Comparison of ENCODE assay signal across 13 mouse cellular contexts in genomic region chr8:69940386-69940785, GRCm38 (mm10). TPM values are rescaled to one million over a fixed set of nuclear protein-coding genes. Genes with fewer than 3 reads are reported as not detected.
DNase-seq lines count a peak whose midpoint lies in the region; ATAC-seq and TF ChIP-seq lines count a peak whose summit lies in the region.
"Had no signal": no experiment of that assay in that cellular context is flagged by ENCODE, and none has a peak within 500 bp of the region (broad histone marks: within the 10 kb centered on the region; RNA-seq: fewer than 3 reads in every experiment).

No protein-coding gene starts in this region.

- TF ChIP-seq POLR2A in thymus, adult 2 months (IDR thresholded peaks at IDR 0.05; ENCODE audit: control insufficient read depth, extremely low read depth, insufficient read depth, low read length, poor library complexity) = no peak

- H3K4me3 ChIP-seq in heart, embryonic 14.5 days (ENCODE audit: control insufficient read depth in 1 of 2, insufficient read depth in 1 of 2, low read depth in 1 of 2, low read length in 2 of 2) = no peak overlapping the region
- no peak overlapping the region for H3K4me3 ChIP-seq in thymus, adult 2 months (ENCODE audit: control insufficient read depth, insufficient read depth, low read length)
- no peak overlapping the region for H3K4me3 ChIP-seq in limb, embryonic 11.5 days (ENCODE audit: low read depth, low read length)
- H3K4me3 ChIP-seq: embryonic facial prominence, embryonic 15.5 days; midbrain, embryonic 10.5 days; stomach, embryonic 15.5 days had no signal

- H3K27me3 ChIP-seq in heart, embryonic 14.5 days (ENCODE audit: control insufficient read depth, insufficient read depth, low read length) = no peaks in the 10 kb centered on the region
- H3K27me3 ChIP-seq in thymus, adult 2 months (ENCODE audit: control insufficient read depth, insufficient read depth, low read length) = no peaks in the 10 kb centered on the region
- no peaks in the 10 kb centered on the region for H3K27me3 ChIP-seq in limb, embryonic 11.5 days (ENCODE audit: control insufficient read depth, insufficient read depth, low read length)
- H3K27me3 ChIP-seq: embryonic facial prominence, embryonic 15.5 days; stomach, embryonic 15.5 days had no signal

- peaks cover 50 to 72% of the 10 kb centered on the region in 2 experiments for H3K4me1 ChIP-seq in heart, embryonic 14.5 days (ENCODE audit: control insufficient read depth in 2 of 2, insufficient read depth in 2 of 2, low read length in 2 of 2)
- peaks cover 31% of the 10 kb centered on the region for H3K4me1 ChIP-seq in thymus, adult 2 months (replicated peaks; ENCODE audit: control insufficient read depth, insufficient read depth, low read length)
- peaks cover 12% of the 10 kb centered on the region for H3K4me1 ChIP-seq in limb, embryonic 11.5 days (ENCODE audit: control insufficient read depth, insufficient read depth, low read length)

- ATAC-seq in heart, embryonic 14.5 days (ENCODE audit: insufficient number of reproducible peaks, insufficient read depth, low FRiP score, low read depth) = no peak
- ATAC-seq in limb, embryonic 11.5 days (ENCODE audit: insufficient number of reproducible peaks, low FRiP score, low TSS enrichment, low read depth) = no peak

- no peak for DNase-seq in heart, postnatal 10 days
- DNase-seq in thymus, adult 2 months = peak; percentile 29
- DNase-seq in thymus, adult 18-20 months = no peak
- DNase-seq in limb, embryonic 11.5 days (ENCODE audit: low spot score) = no peak
- no peak for DNase-seq in retina, postnatal 1 day
- DNase-seq in cerebellum, adult 8-10 months = no peak
- DNase-seq: cerebellum, postnatal 36 days had no signal

- H3K36me3 ChIP-seq in heart, embryonic 14.5 days (ENCODE audit: control insufficient read depth, insufficient read depth, low read length) = peaks cover 10% of the 10 kb centered on the region
- no peaks in the 10 kb centered on the region for H3K36me3 ChIP-seq in thymus, adult 2 months (ENCODE audit: control insufficient read depth, insufficient read depth, low read length)
- H3K36me3 ChIP-seq in limb, embryonic 11.5 days (ENCODE audit: control insufficient read depth, insufficient read depth, low read length) = no peaks in the 10 kb centered on the region; the same call in 1 of the 2 replicates
- H3K36me3 ChIP-seq: stomach, embryonic 15.5 days had no signal

- 86% methylated on average over 2 of the region's 2 CpGs for WGBS in heart, embryonic 14.5 days
- WGBS in thymus, adult 2 months = 45% methylated on average over 2 of the region's 2 CpGs
- 92% methylated on average over 2 of the region's 2 CpGs for WGBS in limb, embryonic 11.5 days

- no peak overlapping the region for H3K4me2 ChIP-seq in heart, embryonic 14.5 days (ENCODE audit: low read length)
- H3K4me2 ChIP-seq in limb, embryonic 11.5 days (ENCODE audit: low read depth, severe bottlenecking) = no peak overlapping the region
- H3K4me2 ChIP-seq: embryonic facial prominence, embryonic 15.5 days; stomach, embryonic 15.5 days had no signal

- intact Hi-C loops in heart, postnatal 10 days (cut with DNase I) = loop anchor here (2.0 kb wide), 1 partner anchor 14 kb away; no protein-coding TSS in a partner anchor

- H3K9ac ChIP-seq in heart, embryonic 14.5 days (ENCODE audit: low read length) = no peak overlapping the region
- H3K9ac ChIP-seq in limb, embryonic 11.5 days (ENCODE audit: low read length) = no peak overlapping the region
- H3K9ac ChIP-seq: embryonic facial prominence, embryonic 15.5 days; stomach, embryonic 15.5 days had no signal

- TF ChIP-seq CTCF in thymus, adult 2 months (IDR thresholded peaks at IDR 0.05; ENCODE audit: borderline replicate concordance, control insufficient read depth, extremely low read depth, insufficient read depth, low read length, poor library complexity) = no peak

- H3K9me3 ChIP-seq in heart, embryonic 14.5 days (ENCODE audit: control insufficient read depth, low read length) = no peaks in the 10 kb centered on the region
- no peaks in the 10 kb centered on the region for H3K9me3 ChIP-seq in limb, embryonic 11.5 days (ENCODE audit: control insufficient read depth, low read length)
- H3K9me3 ChIP-seq: embryonic facial prominence, embryonic 15.5 days; G1E; midbrain, embryonic 10.5 days; stomach, embryonic 15.5 days had no signal

- H3K27ac ChIP-seq in heart, embryonic 14.5 days (replicated peaks in 1 of 2; ENCODE audit: control insufficient read depth in 1 of 2, insufficient read depth in 1 of 2, low read depth in 2 of 2, low read length in 2 of 2) = peak overlapping the region; percentile 68 to 75
- peak overlapping the region; percentile 62; the same call in 1 of the 2 replicates for H3K27ac ChIP-seq in thymus, adult 2 months (ENCODE audit: control insufficient read depth, insufficient read depth, low read length)
- 0 out of 2 replicates have a peak overlapping the region, but pooled peaks have one; percentile 6 for H3K27ac ChIP-seq in limb, embryonic 11.5 days (replicated peaks; ENCODE audit: low read depth, low read length)
- H3K27ac ChIP-seq: embryonic facial prominence, embryonic 15.5 days; midbrain, embryonic 10.5 days; stomach, embryonic 15.5 days had no signal

RNA-seq across cellular contexts. Expression of gene Yjefn3, which starts 37.9 kb away (rescaled TPM):
- 5.6 and 8.4 TPM in 2 replicates for polyA plus RNA-seq in heart, embryonic 14.5 days (2014; fragmentation: Nextera tagmentation; extraction: Ambion mirVana)
- total RNA-seq in heart, postnatal 10 days (2021) = 10 to 100 TPM in 1 of 2 experiments, 1 to 10 TPM in 1; 9.1 to 10.1 TPM
- polyA plus RNA-seq in thymus, adult 2 months (2012; rRNA removed) = 8.0 and 11.7 TPM in 2 replicates
- polyA plus RNA-seq in limb, embryonic 11.5 days (2014; fragmentation: Nextera tagmentation; extraction: Ambion mirVana) = 2.5 and 4.3 TPM in 2 replicates
- total RNA-seq: hematopoietic stem cell, adult 5-6 weeks had no signal

RNA-seq across cellular contexts. Expression of gene Ndufa13, which starts 38.0 kb away (rescaled TPM):
- polyA plus RNA-seq in heart, embryonic 14.5 days (2014; fragmentation: Nextera tagmentation; extraction: Ambion mirVana) = 409 and 446 TPM in 2 replicates
- 100 to 1,000 TPM; 376 to 397 TPM for total RNA-seq in heart, postnatal 10 days (2021)
- 120 and 150 TPM in 2 replicates for polyA plus RNA-seq in thymus, adult 2 months (2012; rRNA removed)
- polyA plus RNA-seq in limb, embryonic 11.5 days (2014; fragmentation: Nextera tagmentation; extraction: Ambion mirVana) = 164 and 168 TPM in 2 replicates

RNA-seq across cellular contexts. Expression of gene Tssk6, which starts 38.4 kb away (rescaled TPM):
- polyA plus RNA-seq in heart, embryonic 14.5 days (2014; fragmentation: Nextera tagmentation; extraction: Ambion mirVana) = 1.5 and 1.8 TPM in 2 replicates
- total RNA-seq in heart, postnatal 10 days (2021) = under 1 TPM; 0.25 to 0.31 TPM
- polyA plus RNA-seq in thymus, adult 2 months (2012; rRNA removed) = 1.3 and 1.8 TPM in 2 replicates
- 4.4 and 4.9 TPM in 2 replicates for polyA plus RNA-seq in limb, embryonic 11.5 days (2014; fragmentation: Nextera tagmentation; extraction: Ambion mirVana)

RNA-seq across cellular contexts. Expression of gene Cilp2, which starts 52.9 kb away (rescaled TPM):
- polyA plus RNA-seq in heart, embryonic 14.5 days (2014; fragmentation: Nextera tagmentation; extraction: Ambion mirVana) = 0.30 and 0.42 TPM in 2 replicates
- 1 to 10 TPM; 1.2 to 1.3 TPM for total RNA-seq in heart, postnatal 10 days (2021)
- 0.75 and 2.2 TPM in 2 replicates for polyA plus RNA-seq in thymus, adult 2 months (2012; rRNA removed)
- 0.28 and 0.35 TPM in 2 replicates for polyA plus RNA-seq in limb, embryonic 11.5 days (2014; fragmentation: Nextera tagmentation; extraction: Ambion mirVana)
- total RNA-seq: hematopoietic stem cell, adult 5-6 weeks had no signal

RNA-seq across cellular contexts. Expression of gene Gatad2a, which starts 55.8 kb away (rescaled TPM):
- 52.2 and 53.3 TPM in 2 replicates for polyA plus RNA-seq in heart, embryonic 14.5 days (2014; fragmentation: Nextera tagmentation; extraction: Ambion mirVana)
- total RNA-seq in heart, postnatal 10 days (2021) = 10 to 100 TPM; 62.1 to 63.1 TPM
- 84.5 and 116 TPM in 2 replicates for polyA plus RNA-seq in thymus, adult 2 months (2012; rRNA removed)
- 79.5 and 93.3 TPM in 2 replicates for polyA plus RNA-seq in limb, embryonic 11.5 days (2014; fragmentation: Nextera tagmentation; extraction: Ambion mirVana)

Comparison
In these comparisons a context has a peak if more than half of its experiments do, and no peak if none do; other contexts are left out.
1. H3K27ac ChIP-seq: peak in every context shown above with its lines; median percentile 72 in heart, embryonic 14.5 days; 62 in thymus, adult 2 months; 6 in limb, embryonic 11.5 days.